Mouse (Mus musculus) right cerebral cortex, postnatal 4 days (tissue): ENCODE results near the gene Hist1h2aa.
A peak's percentile ranks its signal among the peaks of the same experiment; 100 is the strongest.

Source experiments
- DNase-seq: peaks from one replicate; pipeline ENCODE4 v3.0.0-alpha.2; 2022

The Hist1h2aa gene

DNA sequence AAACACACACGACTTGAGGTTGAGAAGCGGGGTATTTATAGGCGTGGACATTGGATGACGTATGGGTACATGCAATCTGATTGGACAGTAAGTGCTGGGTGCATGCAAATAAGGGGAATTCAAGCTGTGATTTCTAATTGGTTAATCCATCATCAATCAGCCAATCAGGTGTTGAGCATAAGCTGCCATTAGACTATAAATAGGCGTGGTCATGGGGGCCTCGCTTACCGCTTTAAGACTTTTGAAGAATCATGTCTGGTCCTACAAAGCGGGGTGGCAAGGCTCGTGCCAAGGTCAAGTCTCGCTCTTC lies at the start of gene Hist1h2aa:
Gene Hist1h2aa (plus strand): TSS at position 252 of the 310 bp plus-strand sequence.
- DNase-seq: no peak

DNA sequence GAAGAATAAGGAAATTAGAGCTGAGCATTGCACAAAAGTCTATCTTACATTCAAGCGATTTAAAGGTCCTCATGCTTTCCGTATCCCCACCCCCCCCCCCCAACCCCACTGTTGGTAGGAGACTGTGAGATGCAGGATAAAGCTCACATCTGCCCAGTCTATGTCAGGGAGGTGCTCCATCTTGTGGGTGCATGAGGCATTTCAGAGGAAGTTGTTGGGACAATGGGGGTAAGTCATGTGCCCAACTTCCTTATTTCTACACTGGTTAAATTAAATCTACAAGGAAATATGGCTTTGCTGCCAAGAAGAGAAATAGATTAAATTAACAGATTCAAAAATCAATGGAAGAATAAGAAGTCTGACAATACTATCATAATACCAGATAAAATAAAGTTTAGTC lies 48.7 kb upstream of the Hist1h2aa start:
- no peak for DNase-seq

DNA sequence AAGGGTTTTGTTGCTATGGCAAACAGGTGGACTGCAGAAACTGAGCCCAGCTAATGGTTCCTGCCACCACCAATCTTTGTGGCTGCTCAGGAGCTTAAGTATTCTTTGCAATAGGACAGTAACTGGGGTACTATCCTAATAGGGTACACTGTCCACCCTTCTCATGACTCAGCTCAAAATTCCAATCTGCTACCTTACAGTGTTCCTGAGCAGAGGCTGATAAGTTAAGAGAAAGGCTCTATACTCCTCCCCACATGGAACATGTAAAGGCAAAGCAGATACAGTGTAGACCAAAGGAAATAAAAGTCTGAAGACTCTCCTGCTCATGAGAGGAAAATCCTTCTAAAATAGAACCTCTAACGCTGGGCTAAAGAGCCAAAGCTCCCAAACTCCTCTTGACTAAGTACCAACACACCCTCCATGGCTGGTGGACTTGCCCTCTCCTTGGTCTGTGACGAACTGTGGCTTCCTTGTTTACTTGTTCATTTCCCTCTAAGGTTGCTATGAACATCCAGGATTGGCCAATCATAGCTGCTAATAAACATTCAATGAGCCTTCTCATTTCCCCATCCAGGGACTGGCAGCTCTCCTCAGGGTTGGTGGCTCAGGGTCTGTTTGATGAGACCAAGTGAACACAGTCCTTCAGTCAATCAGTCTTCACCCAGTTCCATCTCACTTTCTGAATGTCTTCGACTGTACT lies 47.1 kb upstream of the Hist1h2aa start:
- no peak for DNase-seq

DNA sequence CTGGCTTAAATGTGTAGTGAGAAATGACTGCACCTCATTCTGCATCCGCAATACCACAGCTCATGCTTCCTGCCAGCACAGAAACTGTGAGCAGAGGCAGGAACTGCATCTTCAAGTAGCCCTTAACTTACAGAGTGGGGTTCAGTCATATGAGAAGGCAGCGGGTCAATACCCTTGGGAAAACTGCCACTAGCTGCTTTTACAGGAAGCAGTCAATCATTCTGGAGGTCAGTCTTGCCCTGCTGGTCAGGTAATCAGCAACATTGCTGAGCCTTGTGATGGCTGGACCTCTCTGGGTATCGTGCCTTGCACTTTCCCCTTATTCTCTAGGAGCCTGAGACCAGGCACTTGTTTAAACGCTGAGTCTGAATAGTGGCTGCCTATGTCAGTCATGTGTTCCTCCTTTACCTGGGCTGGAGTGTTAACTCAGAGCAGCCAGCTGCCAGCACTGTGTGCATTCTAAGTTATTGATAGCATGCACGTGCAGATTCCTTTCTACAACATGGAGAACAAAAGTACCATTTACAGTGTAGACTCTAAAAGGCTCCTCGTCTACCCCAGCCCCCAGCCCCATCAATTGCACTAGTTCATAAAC lies 45.2 kb upstream of the Hist1h2aa start:
- no peak for DNase-seq

DNA sequence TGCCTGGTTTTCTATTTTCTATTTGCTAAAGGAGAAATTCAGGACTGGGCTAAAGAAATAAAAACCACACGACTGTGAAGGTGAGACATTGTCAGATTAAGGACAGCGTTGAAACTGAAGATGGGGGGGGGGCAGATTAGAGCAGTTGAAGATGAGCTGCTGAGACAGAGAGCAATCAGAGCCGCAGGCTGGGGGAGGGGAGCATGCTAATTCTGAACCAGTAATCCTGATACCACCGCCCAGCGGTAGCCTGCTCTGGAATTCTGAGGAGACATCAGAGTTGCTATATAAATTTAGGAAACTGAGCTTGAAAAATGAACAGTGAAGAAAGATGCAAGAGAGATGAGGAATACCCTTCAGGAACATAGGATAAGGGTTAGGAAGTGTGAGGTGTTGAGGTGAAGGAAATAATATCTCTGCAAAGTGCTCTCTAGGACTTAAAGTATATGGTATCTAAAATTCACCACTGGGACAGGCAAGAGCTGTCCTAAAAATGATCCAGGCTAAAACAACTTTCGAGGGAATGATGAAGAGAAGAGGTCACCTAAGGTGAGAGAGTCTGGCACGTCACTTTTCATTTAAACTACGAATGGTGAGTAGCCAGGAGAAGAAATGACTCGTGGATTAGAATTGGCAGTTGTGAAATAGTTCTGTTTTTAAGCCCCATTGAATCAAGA lies 41.5 kb upstream of the Hist1h2aa start:
- DNase-seq: no peak

DNA sequence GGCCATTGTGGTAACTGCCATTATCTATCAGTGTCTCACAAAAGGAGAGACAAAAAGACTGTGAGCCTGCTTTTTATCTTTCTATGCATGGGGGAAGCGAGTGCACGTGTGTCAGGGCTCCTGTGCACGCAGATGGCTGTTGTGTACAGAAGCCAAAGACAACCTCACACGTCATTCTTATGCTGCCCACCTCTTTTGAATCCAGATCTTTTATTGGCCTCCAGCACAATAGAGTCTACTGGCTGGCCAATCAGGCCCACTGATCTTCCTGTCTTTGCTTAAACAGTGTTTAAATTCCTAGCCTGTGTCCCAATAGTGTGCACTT lies 41.0 kb upstream of the Hist1h2aa start:
- DNase-seq: no peak

DNA sequence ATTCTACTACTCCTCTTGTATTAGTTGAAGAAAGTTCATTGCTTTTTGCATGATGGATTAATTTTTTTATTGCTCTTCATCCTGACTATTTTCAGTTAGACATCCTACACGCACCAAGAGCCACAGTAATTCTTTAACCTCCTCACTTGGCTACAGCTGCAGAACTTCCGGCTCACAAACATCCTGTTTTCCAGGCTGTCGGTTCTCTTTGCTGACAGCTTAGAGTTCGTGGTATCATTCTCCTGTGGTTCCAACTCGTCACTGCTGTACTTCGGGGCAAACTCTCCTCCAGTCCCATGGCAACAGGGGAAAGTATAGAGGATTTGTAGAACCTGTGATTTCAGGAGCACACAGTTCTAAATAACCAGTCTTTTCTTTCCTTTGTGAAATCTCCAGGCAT lies 36.0 kb upstream of the Hist1h2aa start:
- DNase-seq: no peak

DNA sequence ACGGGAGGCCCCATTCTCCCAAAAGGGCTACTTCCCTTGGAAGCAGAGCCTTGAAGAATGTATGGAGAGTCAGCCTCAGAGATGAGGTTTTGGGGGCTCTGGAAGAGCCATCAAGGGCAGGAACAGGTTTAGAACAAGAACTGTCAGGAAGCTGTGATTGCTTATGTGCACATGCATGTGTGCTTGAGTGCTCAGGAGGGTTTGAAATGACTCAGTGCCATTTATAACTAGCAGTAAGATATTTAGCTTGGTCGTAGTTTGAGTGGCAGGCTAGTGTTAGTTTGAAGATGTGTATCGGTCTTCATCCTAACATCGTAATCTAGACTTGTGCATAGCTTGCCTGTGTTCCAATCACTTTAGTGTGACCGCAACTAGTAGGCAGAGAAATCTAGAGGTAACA lies 27.4 kb upstream of the Hist1h2aa start:
- no peak for DNase-seq

DNA sequence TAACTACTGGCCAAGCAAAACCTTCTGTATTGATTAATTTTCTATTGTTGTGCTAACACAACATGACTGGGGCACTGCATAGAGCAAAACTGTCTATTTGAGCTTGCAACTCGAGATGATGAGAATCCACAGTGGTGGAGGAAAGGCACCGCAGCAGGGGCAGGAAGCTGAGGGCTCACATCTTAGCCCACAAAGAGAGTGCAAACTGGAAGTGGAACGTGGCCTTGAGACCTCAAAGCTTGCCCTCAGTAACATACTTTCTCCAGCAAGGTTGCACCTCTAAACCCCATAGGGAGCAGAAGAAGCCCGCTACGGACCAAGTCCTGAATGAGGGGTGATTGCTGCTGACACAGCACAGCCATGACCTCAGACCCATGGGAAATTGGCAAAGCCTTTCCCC lies 24.1 kb upstream of the Hist1h2aa start:
- no peak for DNase-seq

DNA sequence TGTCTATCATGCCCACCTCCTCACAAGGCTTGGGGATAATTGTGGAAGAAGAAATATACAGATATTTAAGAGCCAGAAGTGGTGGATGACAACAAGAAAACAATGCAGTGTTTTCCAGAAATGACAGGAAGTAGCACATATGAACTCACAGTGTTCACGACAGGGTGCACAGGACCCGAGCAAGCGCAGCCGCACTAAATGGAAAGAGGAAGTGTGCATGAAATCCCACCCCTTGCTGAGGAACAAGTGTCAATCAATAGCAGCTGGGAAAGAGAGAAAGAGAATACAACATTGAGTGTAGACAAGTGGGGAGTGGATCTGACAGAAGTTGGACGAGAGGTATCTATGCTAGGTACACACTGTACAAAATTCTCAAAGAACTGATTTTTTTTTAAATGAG lies 22.9 kb upstream of the Hist1h2aa start:
- no peak for DNase-seq

DNA sequence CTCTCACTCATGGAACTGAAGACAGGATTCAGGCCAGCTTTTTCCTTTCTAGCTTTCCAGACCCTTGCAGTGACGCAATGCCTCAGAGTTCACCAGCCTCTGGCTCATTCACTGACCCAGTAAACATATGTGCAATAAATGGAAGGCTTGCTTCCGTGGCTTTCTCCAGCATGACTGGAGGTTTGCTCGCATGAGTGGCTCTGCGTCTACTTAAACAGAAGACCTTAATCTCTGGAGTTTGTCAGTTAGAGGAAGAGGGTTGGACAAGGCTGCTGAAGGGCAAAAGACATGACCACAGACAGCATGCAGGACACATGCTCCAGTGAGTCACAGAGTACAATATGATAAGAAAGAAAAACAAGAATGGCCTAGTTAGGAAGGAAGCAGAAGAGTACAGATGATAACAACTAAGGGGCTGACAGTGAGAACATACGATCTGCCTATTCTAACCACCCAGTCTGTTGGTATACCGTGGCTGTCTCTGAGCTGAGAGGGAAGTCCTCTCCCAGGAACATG lies 20.4 kb upstream of the Hist1h2aa start:
- DNase-seq: no peak

DNA sequence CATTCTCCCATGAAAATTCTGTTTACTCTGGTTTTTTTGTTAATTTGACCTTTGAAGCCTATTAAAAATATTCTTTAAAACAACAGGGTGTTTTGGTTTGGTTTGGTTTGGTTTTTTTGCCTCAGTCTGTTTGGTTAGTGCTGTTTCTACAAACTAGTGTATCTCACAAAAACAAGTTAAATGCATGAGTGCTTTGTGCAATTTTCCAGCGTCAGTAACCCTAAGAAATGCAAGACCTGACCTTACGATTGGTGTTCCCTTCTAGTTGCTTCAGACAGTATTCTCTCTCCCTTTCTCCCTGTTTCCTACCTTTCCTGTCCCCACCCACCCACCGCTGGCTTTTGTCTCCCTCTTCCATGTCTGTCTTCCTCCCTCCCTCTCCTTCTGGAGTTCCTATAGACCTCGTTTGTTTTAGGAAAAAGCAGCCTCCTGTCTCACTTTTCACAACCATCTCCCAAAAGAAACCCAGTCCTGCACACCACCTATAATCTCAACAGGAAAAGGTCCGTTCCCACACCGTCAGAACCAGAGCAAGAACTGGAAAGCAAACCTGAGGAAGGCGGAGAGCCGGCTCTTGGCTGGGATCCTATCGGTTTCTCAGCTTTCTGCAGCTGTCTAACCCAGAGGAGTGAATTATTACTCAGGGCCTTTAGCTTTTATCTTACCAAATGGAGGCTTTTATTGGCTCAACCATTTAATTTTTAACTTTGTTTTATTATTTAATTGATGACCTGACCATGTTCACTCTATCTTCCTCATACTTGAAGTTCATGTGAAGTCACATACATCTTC lies 19.7 kb upstream of the Hist1h2aa start, which contains the start of gene Slc17a4:
Gene Slc17a4 (minus strand): TSS at position 634 of the 792 bp plus-strand sequence.
- no peak for DNase-seq

DNA sequence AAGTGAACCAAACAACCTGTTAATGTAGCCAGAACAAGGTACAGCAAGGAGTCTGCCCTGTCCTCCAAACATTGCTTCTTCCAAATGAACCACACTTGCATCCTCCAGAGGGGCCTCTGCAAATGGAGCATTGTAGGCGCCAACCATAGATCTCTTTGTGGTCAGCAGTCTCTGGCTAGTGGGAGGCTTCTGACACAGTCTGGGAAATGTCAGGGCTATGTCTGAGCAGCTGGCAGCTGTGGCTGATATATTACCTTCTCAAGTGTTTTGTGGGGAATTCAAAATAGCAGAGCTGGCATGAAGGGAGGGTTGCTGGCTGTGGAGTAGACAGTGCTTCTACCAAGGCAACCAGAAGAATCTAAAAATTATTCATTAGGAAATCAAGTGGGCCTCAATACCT lies 18.1 kb upstream of the Hist1h2aa start:
- DNase-seq: no peak

DNA sequence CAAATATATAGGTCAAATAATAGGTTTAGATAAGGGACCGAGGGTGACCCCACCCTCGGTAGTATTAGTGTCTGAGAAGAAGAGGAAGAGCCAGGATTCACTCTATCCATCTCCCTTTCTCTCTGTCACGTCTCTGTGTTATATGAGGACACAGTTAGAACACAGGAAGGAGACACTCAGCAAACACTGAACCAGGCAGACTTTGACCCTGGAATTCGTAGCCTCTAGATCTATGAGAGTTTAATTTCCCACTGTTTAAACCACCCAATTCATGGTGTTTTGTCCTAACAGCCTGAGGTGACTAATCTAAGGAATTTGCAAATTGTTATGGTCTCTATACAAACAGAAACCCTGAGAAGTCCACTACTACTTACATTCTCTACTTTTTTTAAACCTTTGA lies 16.6 kb upstream of the Hist1h2aa start:
- DNase-seq: no peak

DNA sequence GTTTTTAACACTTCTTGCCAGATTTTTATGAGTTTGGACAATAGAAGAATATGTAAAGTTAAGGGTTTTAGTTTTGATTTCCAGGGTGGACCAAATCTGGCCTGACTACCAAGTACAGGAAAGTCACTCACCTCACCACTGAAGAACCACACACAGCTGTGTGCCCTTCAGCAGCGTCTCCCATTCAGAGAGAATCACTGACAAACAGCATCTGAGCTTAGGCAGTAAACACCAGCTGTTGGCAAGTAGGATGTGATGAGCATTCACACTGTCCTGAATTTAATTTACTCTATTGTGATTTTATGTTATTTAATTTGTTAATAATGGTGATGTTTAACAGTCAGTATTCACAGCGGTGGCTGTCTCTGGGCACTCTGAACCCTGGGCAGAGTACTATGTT lies 8.5 kb upstream of the Hist1h2aa start:
- no peak for DNase-seq

DNA sequence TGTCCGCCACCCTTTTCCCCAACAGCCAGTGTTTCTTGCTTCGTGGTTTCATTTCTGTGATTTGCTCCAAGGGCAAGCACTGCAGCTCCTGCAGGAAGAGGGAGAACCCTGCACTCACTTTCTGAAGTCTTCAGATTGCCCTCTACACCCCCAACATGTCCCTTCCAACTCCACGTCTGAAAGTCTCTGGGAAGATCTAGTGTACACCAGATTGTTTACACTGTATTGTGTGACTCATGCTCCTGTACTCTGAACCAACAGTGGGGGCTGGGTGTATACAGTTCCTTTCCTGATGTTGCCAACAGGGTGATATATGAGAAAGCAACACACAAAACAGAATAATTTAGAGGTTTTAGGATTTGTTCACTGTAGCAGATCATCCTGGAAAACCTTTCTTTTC lies 5.6 kb upstream of the Hist1h2aa start:
- no peak for DNase-seq

DNA sequence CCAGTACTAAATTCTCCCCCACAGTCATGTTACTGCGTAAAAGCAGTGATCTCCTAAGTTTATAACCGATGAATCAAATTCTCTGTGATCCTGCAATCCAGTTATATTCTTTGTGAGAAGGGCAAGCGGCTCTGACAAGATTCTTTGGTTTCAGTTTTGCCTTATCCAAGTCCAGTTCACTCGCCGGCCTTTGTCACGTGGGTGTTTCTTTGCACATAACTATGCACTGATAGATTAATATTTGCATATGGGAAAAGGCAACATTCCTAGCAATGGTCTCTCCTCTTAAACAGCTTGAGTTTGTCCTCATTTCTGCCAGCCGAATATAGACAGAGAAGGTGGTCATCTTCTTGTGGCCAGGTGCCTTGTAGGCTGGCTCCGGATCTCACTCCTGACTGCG lies 3.8 kb upstream of the Hist1h2aa start:
- no peak for DNase-seq

DNA sequence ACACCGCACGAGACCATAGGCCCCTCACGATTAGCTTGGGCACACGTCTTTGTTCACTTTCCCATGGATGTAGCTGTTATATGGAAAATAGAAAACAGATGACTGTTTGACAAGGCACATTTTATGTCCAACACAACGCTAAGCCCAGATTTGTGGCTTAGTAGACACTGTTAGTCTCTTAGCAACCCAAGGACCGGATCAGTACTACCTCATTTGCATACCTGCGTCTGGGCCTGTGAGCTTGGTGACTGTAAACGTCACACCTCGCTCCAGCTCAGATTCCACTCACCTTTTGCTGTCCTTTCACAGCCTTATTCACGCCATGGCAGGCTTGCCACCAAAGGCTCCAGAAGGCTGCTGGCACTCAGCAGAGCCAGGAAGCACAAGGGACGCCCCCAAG lies 3.4 kb upstream of the Hist1h2aa start:
- no peak for DNase-seq

DNA sequence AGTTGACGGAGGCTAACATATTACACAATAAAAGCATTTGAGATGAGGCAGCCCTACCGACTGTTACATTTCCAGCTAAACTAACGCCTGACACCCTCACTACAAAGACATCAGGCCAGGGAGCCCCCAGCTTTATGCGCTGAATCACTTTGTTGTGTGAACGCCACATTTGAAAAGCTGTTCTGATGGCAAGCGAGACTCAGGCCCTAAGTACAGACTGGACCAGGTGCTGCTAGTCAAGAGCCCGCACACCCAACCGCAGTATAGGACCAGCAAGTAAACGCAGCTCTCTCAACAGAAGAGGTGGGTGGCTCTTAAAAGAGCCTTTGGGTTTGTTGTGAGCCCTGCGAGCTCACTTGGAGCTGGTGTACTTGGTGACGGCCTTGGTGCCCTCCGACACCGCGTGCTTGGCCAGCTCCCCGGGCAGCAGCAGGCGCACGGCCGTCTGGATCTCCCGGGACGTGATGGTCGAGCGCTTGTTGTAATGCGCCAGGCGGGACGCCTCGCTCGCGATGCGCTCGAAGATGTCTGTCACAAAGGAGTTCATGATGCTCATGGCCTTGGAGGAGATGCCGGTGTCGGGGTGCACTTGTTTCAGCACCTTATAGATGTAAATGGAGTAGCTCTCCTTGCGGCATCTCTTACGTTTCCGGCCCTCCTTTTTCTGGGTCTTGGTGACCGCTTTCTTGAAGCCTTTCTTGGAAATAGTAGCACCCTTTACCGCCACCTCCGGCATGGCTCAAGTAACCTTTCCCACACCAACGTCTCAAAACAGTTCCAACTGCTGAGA lies 646 bp upstream of the Hist1h2aa start, which contains the start of gene Hist1h2ba:
Gene Hist1h2ba (minus strand): TSS at position 736 of the 790 bp plus-strand sequence.
- DNase-seq: no peak

DNA sequence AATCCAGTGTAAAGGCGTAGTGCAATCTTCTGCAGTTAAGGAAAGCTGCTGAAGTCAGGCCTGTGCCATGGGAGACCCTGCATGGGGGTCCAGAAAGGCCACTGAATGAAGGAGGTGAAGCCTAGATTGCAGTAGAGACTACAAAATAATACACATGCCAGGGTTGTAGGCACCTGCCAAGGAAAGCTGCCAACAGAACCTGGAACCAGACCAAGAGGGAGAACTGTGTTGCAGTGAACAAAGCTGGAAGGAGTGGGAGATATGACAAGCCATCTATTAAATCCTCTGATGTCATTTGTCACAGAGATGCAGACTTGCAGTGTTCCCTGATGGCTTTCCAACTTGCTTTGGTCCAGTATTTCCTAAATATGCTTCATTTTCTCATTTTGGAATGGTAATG lies 4.4 kb downstream of the Hist1h2aa start:
- peak; percentile 53 for DNase-seq

DNA sequence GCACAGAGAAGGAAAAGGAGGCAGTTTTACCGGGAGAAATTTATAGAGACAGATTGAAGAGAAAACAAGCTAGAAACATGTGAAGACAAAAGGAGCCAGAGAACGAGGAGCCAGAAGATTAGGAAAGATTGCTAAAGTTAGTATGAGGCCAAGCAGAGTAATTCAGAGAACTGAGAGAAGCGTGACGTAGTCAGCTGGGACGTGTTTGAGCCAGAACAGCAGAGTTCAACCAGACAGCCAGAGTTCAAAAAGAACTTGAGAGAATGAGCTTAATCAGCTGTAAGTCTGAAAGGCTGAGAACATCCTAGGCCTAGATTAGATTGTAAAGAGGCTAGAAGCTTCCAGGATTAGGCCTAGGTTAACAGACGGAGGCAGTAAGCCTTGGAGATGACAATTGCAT lies 6.0 kb downstream of the Hist1h2aa start:
- DNase-seq: no peak

DNA sequence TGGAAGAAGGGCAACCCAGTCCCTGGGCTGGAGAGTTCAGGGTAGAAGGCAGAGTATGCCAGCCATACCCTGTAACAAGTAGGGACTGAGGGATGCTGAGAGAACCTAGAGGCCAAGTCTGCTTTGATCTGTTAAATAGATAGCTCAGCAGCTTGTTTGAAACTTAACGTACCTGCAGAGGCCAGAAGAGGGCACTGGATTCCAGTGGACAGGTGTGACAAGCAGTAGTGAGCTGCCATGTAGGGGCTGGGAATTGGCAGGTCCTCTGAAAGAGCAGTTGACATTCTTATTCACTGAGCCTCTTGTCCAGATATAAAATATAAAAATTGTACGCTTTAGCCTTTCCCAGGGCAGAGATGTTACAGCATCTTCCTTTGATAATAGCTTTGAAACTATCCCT lies 8.6 kb downstream of the Hist1h2aa start:
- DNase-seq: no peak

DNA sequence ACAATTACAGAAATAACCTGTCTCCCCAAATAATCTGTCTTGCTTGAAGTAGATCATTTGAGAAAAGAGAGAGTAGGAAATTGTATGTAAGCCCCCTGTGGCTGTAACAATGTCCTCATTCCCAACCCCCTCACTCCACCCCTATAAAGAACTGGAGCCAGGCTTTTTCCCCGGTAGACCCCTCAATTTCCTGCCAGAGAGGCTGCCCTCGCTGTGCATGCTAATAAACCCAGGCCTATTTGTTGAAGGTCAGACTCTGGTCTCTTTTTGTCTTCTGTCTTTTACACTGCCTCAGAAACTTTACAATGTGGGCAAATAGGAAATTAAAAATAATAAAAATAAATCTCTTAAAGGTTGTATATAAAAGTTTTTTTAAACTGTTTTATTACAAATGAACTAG lies 12.0 kb downstream of the Hist1h2aa start:
- no peak for DNase-seq
